ENCODE assay signal across 24 mouse cellular contexts in genomic region chr3:52781521-52781920, GRCm38 (mm10).
"Had no signal": no experiment of that assay in that cellular context is flagged by ENCODE, and none has a peak within 500 bp of the region (broad histone marks: within the 10 kb centered on the region; RNA-seq: fewer than 3 reads in every experiment).

No protein-coding gene starts in this region.

- H3K36me3 ChIP-seq: heart, embryonic 10.5 days; heart, embryonic 13.5 days; heart, embryonic 15.5 days; hindbrain, embryonic 13.5 days; hindbrain, embryonic 15.5 days; kidney, embryonic 15.5 days; limb, embryonic 13.5 days; limb, embryonic 15.5 days; liver, embryonic 12.5 days had no signal

- H3K9me3 ChIP-seq: heart, embryonic 10.5 days; heart, embryonic 13.5 days; heart, embryonic 15.5 days; hindbrain, embryonic 13.5 days; hindbrain, embryonic 15.5 days; kidney, embryonic 15.5 days; limb, embryonic 13.5 days; limb, embryonic 15.5 days; liver, embryonic 12.5 days had no signal

- H3K9ac ChIP-seq: heart, embryonic 13.5 days; heart, embryonic 15.5 days; hindbrain, embryonic 13.5 days; hindbrain, embryonic 15.5 days; kidney, embryonic 15.5 days; limb, embryonic 13.5 days; limb, embryonic 15.5 days; liver, embryonic 12.5 days had no signal

- H3K4me2 ChIP-seq: heart, embryonic 13.5 days; heart, embryonic 15.5 days; hindbrain, embryonic 13.5 days; hindbrain, embryonic 15.5 days; kidney, embryonic 15.5 days; limb, embryonic 13.5 days; limb, embryonic 15.5 days; liver, embryonic 12.5 days had no signal

- DNase-seq: gastrocnemius, postnatal 14 days; gastrocnemius, postnatal 36 days; heart, adult 18-20 months; heart, postnatal 14 days; heart, postnatal 36 days; kidney, adult 11 months; kidney, adult 2 months; kidney, adult 9 months; kidney, postnatal 14 days; kidney, postnatal 36 days; layer of hippocampus, adult 9-11 months had no signal

- H3K27ac ChIP-seq: heart, embryonic 10.5 days; heart, embryonic 13.5 days; heart, embryonic 15.5 days; hindbrain, embryonic 13.5 days; hindbrain, embryonic 15.5 days; hindbrain, postnatal 0 days; kidney, embryonic 15.5 days; kidney, postnatal 0 days; left cerebral cortex, adult 2 months; limb, embryonic 13.5 days; limb, embryonic 15.5 days; liver, embryonic 12.5 days had no signal

- H3K4me3 ChIP-seq: heart, embryonic 10.5 days; heart, embryonic 13.5 days; heart, embryonic 15.5 days; hindbrain, embryonic 13.5 days; hindbrain, embryonic 15.5 days; kidney, embryonic 15.5 days; left cerebral cortex, adult 2 months; limb, embryonic 13.5 days; limb, embryonic 15.5 days; liver, embryonic 12.5 days had no signal

- H3K4me1 ChIP-seq: heart, embryonic 10.5 days; heart, embryonic 13.5 days; heart, embryonic 15.5 days; kidney, embryonic 15.5 days; limb, embryonic 15.5 days; liver, embryonic 12.5 days had no signal

- ATAC-seq: hindbrain, postnatal 0 days; intestine, embryonic 16.5 days; liver, embryonic 12.5 days had no signal

- H3K27me3 ChIP-seq: heart, embryonic 13.5 days; heart, embryonic 15.5 days; hindbrain, embryonic 13.5 days; hindbrain, embryonic 15.5 days; kidney, embryonic 15.5 days; liver, embryonic 12.5 days had no signal
